Mouse (Mus musculus): ENCODE measurements at regions not wholly inside any gene's neighbourhood (a gene's known extent, or its start where the extent isn't known, plus 50 kb on each side); places are given as distances from the start of the nearest gene placed in this dataset.

GRCm38 (mm10) chr14:76671023-76671422 is 114.3 kb upstream of the Serp2 start:
- DNase-seq, result no peak

- no peak for DNase-seq
Observed at GRCm38 (mm10) chr14:76665754-76666371, 109.2 kb upstream of the Serp2 start.

GRCm38 (mm10) chr14:76664586-76665508 is 108.2 kb upstream of the Serp2 start:
- DNase-seq, result peak in 1 of 2 experiments; percentile 31

GRCm38 (mm10) chr14:76663816-76664215 is 107.1 kb upstream of the Serp2 start:
- no peak for DNase-seq

- no peak for DNase-seq
Observed at GRCm38 (mm10) chr14:76662871-76663270, 106.2 kb upstream of the Serp2 start.

GRCm38 (mm10) chr14:76660906-76661305 is 104.2 kb upstream of the Serp2 start:
- DNase-seq, result no peak

GRCm38 (mm10) chr14:76658952-76659502 is 102.3 kb upstream of the Serp2 start:
- DNase-seq, result peak in 1 of 2 experiments; percentile 27

- peak; percentile 62 to 79 for DNase-seq
Observed at GRCm38 (mm10) chr14:76657784-76658610, 101.3 kb upstream of the Serp2 start.

GRCm38 (mm10) chr14:76657375-76657774 is 100.7 kb upstream of the Serp2 start:
- no peak for DNase-seq

GRCm38 (mm10) chr14:76652356-76653126 is 95.9 kb upstream of the Serp2 start:
- DNase-seq, result no peak

GRCm38 (mm10) chr14:76651096-76651495 is 94.4 kb upstream of the Serp2 start:
- DNase-seq, result no peak

- no peak for DNase-seq
Observed at GRCm38 (mm10) chr14:76649927-76650326, 93.2 kb upstream of the Serp2 start.

GRCm38 (mm10) chr14:76644716-76645115 is 88.0 kb upstream of the Serp2 start:
- no peak for DNase-seq

- DNase-seq, result no peak
Observed at GRCm38 (mm10) chr14:76641752-76642529, 85.3 kb upstream of the Serp2 start.

- DNase-seq, result no peak
Observed at GRCm38 (mm10) chr14:76633170-76633569, 76.5 kb upstream of the Serp2 start.

GRCm38 (mm10) chr14:76632763-76633162 is 76.1 kb upstream of the Serp2 start:
- DNase-seq, result no peak

GRCm38 (mm10) chr14:76631740-76632139 is 75.1 kb upstream of the Serp2 start:
- no peak for DNase-seq

- no peak for DNase-seq
Observed at GRCm38 (mm10) chr14:76631181-76631580, 74.5 kb upstream of the Serp2 start.

GRCm38 (mm10) chr14:76629913-76630478 is 73.3 kb upstream of the Serp2 start:
- no peak for DNase-seq

GRCm38 (mm10) chr14:76628182-76628892 is 71.6 kb upstream of the Serp2 start:
- no peak for DNase-seq

All from kidney, postnatal 4 days (tissue).